Mouse (Mus musculus) cerebellum, adult 9-10 months (tissue): ENCODE data around the gene Irgc1.
A peak's percentile ranks its signal among the peaks of the same experiment; 100 is the strongest.

Experiments
- DNase-seq: peaks from one replicate; pipeline ENCODE4 v3.0.0; 2022

The Irgc1 gene

DNA sequence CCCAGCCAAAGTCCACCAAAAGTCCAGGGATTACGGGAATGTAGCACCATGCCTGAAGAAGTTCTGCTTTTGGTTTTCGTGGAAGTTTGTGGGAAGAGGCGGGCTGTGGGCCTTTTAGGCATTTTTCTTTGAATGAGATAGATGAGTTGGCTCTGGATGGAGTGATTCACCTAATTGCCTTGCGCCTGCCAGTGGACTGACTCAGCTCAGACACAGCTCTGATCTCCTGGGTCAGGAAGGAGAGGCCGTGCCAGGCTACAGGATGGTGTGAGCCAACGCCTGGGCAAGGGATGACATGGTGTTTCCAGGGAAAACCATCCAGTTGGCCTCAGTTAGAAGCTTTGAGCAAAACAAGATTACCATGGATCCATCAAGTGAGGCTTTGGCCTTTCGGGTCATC lies 18.3 kb upstream of the Irgc1 start:
- peak; percentile 61 for DNase-seq

DNA sequence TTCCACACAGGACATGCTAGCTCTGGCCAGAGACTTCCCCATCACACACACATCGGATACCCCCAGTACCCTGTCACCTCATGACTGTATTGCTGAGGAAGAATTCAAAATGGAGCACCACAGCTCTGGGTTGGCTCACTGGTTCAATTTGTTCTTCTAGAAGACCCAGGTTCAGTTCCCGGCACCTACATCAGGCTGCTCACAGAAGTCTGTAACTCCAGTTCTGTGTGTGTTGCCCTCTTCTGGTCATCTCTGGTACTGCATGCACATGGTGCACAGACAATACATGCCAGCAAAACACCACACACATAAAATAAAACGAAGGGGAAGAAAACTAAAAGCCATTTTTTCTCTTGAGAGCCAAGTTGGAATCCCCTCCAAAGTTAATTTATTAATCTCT lies 17.0 kb upstream of the Irgc1 start:
- DNase-seq = no peak

DNA sequence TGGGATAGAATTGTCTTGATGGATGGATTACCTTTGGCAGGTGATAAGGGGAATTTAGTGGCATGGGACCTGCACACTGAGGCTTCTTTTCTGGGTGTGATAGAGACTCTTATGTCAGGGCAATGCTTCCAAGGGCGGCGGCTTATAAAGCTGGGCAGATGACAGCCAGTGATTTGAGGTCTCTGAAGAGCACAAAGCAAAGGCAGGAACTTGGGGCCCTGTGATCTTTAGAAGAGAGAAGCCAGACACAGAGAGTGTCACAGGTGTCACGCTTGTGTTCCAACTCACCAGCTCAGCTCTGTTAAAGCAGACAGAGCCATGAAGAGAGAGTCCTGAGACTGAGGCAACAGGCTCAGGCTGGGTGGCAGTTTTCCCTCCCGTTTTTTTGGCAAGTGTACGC lies 15.8 kb upstream of the Irgc1 start:
- DNase-seq = no peak

DNA sequence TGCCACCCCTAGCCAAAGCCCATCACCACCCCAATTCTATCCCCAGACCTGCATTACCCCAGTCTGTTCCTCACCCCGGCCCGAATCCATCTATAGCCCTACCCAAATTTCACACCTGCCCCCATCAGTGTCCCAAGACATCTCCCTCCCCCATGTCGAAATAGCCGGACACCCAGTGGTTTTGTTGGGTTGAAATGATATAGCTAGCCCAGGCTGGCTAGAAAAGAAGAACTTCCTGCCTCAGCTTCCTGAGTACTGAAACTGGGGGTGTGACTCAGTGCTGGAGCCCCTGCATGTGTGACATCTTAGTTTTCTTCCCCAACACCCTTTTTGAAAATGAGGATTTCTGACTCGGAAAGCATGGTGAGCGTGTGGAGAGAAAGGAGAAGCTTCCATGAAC lies 14.7 kb upstream of the Irgc1 start:
- DNase-seq = no peak

DNA sequence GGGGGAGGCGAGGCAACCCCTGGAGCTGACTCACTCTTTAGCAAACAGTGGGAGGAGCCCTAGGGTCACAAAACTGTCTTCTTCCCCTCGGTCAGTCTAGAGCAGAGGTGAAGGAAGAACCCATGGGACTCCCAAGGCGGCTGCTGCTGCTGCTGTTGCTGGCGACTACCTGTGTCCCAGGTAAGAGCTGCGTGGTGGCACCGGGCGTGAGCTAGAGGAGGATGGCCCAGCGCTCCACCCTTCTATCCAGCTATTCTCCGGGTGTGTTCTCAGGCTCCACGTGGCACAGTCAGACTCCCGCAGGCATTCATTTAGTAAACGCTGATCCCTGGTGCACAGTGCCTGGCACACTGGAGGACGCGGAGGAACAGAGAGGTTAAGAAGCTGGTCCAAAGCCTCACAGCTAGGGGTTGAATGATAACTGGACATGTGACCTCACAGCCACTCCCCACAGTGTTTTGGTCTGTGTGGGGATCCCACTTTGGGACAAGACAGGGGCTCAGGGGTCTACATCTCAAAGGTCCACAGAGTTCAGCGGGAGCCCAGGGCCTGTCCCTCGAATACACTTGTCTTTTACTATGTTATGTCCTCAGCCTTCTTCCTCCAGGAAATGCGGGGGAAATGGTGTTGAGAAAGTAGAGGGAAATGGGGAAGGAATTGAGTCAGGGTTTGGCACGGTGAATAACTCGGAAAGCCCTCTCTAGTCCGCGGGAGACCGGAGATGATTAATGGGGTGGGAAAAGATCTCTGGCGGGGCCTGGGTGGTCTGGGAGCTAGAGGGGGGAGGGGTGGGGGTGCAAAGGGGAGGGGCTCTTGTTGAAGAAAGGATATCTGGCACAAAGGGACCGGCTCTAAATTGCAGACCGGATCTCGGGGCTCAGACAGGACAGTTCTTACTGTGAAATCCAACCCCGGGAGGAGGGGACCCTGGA lies 10.6 kb upstream of the Irgc1 start, which contains the start of gene Plaur:
TSS of gene Plaur (plus strand) at position 97 of the 932 bp plus-strand sequence.
- no peak for DNase-seq

DNA sequence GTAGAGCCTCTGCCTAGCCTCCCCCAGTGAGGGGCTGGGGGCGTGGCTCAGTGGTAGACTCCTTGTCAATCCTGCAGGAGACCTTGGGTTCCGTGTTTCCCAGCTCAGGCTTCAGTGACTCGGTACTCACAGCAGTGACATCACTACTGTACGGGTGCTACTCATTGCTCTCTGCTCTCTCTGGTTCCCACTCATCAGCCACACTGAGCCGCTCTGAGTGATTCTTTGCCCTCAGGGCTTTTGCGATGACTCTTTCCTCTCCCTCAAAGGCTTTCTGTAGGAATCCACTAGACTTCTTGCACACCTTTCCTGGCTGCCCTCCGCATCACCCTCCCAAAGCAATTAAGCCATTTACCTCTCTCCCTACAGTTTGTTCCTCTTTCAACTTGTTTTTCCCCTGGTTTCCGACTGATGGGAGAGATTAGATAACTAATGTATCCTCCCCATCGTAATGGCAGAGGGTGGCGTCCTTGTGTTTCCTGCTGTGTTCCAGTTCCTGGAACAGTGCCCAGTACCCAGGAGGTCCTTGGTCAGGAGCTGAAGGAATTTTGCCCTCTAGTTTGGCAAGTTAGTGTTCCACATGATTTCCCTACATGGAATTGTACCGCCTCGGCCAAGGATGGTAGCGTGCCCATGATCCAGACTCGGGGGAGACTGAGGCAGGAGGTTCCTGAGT lies 9.4 kb upstream of the Irgc1 start:
- DNase-seq = no peak

DNA sequence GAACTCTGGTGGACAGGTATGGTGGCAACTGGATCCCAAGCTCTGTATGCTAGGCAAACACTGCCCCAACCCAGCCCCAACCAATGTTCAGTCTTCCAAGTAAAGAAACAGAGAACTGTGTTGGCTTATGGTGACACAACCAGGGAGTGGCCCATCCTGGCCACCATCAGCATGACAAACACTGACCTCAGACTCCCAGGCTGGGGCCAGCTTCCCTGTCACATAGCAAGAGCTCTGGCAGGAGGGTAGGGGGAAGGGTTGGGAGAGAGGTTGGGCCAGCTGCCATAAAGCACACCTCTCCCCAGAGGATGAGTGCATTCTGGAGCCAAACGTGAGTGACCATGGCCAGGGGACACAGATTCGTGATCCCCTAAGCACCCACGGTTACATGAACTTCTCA lies 7.7 kb upstream of the Irgc1 start:
- no peak for DNase-seq

DNA sequence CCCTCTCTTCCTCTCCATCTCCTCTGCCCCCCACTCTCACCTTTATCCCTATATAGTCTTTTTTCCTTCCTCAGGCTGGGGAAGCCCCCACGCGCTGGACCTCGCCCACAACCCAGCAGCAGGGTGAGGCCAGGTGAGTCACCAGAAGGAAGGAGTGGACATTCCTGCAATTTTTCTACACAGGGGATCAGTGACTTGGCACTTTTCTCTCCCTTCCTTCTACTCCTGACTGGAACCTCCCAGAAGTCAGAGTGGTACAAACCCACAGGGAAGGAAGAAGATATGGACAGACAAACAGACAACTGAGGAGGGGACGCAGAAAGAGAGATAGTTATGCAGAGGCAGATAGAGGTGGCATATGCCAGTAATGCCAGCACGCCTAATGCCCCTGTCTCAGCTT lies 7.3 kb upstream of the Irgc1 start:
- no peak for DNase-seq

DNA sequence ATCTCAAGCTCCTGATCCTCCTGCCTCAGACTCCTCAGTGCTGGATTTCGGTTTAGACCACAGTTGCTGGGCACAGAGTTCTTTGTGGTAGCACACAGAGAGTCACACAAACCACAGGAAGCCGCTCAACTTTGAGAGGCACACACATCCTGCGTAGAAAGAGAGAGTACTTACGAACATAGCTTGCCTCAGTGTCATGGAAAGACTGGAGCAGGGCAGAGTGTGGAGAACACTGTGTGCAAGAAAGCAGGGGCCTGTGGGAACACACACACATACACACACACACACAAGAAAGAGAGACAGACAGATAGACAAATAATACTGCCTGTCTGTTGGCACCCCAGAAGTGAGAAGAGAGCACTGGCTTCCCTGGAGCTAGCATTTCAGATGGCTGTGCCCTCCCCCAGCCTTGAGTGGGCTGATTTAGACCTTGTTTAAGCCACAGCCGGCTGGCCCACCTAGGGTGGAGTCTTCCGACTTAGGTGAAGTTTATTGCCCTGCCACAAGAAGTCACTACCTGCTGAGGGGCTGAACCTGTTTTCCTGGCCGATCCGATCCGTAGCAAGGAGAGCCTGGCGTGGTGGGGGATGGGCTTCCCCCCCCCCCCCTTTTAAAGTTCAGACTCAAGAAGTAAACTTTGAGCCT lies 5.8 kb upstream of the Irgc1 start:
- DNase-seq = no peak

DNA sequence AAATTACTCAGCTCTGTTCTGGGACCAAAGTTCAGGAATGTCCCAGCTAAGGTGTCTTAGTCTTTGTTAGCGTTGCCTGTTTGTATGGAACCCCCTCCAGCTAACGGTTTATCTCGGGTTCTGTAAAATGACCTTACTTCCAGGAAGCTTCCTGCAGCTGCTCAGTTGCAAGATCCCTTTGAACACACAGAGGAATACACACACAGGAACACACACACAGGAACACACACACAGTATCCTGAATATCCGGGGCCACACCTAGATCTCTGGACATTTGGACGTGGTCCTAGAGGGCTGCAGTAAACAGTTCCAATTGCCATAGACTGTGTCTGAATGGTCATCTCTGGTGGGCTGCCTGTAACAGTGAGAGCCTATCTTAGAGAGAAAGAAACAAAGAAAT lies 3.6 kb upstream of the Irgc1 start:
- DNase-seq = no peak

DNA sequence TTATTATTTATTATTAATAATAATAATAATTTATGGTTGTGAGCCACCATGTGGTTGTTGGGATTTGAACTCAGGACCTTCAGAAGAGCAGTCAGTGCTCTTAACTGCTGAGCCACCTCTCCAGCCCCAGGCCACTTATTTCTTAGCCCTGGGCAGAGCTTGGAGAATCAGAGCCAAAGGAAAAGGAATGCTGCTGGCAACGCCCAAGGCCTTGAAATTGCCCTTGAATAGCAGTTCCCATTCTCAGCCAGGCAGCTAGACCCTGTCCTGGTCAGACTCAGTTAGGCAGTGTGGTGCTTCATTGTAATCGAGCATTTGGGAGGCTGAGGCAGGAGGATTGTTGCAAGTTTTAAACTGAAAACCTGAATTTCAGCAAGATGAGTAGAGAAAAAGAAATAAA lies 2.1 kb upstream of the Irgc1 start:
- no peak for DNase-seq

DNA sequence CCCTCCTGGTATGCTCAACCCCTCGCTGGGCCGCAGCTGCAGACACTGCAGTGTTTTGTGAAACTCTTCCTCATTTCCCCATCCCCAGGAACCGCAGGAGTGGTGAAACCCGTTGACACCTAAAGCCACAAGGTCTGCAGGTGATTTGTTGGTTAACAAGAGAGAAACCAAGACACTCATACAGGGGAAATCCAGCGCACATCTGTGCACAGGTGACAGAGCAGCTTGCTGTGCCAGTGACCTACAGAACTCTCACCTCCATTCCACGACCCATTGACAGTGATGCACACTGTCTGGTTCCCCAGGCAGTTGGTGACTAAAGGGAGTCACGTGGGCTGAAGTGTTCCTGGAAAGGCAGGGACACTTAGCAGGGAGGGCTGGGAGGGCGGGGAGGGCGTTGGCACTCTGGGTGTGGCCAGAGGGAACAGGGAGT lies 1.5 kb downstream of the Irgc1 start:
- DNase-seq = no peak

DNA sequence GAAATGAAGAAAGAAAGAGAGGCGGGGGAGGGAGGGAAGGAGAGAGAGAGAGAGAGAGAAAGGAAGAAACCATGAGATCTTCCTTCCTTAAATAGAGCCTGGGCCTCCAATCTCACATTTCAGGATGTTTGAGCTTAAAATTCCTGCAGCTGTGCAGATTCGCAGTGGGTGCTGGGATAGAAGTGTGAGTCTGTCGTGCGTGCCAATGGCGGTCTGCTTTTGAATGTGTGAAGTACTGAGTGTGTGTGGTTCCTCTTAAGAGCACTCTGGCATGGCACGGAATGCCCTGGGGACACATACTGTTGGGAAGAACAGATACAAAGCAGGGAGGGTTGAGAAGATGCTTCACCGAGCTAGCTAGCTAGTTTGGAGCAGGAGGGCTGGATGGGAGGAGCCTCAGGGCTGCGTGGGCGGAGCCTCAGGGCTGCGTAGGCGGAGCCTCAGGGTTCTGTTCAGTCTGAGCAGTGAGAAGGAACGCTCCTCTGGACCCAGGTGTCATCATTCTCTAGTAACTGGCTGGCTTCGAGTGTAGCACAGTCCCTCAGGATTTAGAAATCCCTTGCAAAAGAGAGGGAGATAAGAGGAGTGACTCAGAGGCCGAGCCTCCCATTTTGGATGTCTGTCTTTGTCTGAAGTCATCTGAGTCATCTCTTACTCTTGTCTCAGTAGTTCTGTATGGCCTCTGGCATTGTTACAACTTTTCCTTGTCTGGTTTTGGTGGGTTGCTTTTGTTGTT lies 3.1 kb downstream of the Irgc1 start:
- DNase-seq = no peak

DNA sequence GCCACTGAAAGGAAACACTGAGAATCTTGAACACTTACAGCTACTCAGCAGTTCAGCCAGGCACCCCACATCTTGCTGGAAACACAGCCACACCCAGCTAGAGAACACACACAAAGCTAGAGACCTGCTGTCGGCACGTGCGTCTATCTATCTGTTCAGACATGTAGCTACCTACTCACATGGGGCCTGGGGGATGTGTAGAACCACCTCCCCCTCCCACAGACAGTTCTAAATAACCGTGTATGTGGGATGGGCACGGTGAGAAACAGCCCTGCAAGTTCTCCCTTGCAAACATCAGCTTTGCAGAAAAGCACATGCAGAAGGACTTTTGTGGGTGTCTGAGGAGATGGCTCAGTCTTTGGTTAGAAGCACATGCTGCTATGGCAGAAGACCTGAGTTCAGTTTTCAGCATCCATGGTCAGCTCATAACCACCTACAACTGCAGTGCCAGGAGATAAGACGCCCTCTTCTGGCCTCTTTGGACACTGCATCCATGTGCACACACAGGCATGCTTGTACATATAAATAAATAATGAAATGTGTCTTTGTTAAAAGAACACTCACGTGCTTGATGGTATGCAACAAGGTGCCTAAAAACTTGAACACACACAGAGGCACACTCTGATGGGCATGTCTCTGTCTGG lies 5.3 kb downstream of the Irgc1 start:
- DNase-seq = no peak

DNA sequence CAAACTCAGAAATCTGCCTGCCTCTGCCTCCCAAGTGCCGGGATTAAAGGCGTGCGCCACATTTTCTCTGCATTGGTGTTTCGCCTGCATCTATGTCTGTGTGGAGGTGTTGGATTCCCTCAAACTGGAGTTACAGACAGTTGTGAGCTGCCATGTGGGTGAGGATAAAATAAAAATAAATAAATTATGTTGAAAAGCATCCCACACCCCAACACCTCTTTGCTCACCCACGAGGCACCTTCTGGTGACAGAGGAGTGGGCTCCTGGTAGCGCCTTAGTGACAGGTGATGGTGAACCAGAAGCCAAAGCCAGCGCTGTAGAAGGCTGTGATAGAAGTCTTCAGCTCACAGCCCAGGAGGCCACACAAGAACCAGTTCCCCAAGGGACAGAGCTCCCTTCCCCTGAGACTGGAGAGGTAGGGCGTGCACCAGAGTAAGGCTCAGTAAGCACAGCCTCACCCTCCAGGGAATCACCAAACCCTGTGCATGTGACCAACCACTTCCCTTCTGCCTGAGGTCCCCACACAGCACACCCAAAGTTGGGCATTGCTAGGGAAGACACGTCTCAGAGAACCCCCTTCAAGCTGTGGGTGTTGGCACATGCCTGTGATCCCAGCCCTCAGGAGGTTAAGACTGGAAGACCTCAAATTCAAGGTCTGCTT lies 6.7 kb downstream of the Irgc1 start:
- DNase-seq = no peak

DNA sequence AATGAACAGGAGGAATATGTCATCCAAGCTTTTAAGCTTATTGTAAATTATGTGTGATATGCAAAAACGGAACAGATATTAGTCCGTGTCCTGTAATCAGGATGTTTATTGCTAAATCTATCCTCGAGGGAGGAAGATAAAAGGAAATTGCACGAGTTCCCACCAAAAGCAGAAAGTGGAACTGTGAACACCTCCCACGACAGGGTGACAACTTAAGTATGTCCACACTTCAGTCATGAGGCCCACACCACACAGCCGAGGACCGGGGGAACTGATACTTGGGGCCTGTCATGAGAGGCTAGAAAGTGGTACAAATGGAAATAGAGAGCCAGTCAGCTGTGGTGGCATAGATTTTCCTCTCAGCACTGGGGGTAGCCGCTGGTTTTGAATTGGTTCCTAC lies 9.8 kb downstream of the Irgc1 start:
- no peak for DNase-seq

DNA sequence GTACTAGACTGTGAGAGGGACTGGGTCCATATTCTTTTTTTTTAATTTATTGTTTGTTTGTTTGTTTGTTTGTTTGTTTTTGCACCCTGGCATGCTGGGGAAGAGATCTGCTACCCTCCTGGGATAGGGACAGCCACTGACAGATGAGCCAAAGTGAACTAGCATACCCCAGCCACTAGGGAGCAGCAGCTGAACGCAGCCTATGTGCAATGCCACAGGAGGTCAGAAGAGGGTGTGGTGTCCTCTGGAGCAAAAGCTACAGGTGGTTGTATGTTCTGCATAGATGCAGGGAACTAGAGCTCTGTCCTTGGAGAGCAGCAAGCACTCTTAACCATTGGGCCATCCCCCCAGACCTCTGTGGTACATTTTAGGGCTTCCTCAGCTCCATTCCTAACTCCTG lies 10.3 kb downstream of the Irgc1 start:
- DNase-seq = peak; percentile 69

DNA sequence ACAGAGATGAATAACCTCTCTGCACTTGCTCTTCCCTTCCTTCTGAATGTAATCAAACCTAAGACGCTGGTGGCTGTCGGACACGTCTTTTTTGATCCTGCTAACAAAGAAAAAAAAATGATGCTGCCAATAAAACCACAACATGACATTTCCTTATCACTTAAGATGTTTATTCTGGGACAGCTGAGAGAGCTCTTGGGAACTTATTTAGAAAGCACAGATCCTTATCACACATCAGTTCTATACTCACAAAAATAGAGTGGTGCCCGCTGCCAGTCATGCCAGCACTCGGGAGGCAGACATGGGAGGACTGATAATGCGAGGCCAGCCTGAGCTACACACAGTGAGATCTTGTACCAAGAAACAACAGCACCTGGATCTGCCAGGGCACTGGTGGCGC lies 12.2 kb downstream of the Irgc1 start:
- no peak for DNase-seq

DNA sequence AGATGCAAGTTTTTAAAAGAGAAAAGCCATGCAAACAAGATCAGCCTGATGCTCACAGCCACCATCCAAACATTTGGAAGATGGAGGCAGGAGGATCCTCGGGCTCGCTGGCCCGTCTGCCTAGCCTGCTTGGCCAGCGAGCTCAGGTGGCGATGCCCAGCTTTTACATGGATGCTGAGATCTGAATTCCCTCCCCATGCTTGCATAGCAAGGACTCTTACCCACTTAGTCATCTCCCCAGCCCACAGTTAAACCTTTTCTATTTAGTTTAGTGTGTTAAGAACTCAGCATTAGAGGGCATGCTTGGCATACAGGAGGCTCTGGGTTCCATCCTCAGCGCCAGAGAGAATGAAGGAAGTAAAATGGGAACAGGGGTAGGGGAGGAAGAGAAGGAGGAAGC lies 12.9 kb downstream of the Irgc1 start:
- DNase-seq = no peak

DNA sequence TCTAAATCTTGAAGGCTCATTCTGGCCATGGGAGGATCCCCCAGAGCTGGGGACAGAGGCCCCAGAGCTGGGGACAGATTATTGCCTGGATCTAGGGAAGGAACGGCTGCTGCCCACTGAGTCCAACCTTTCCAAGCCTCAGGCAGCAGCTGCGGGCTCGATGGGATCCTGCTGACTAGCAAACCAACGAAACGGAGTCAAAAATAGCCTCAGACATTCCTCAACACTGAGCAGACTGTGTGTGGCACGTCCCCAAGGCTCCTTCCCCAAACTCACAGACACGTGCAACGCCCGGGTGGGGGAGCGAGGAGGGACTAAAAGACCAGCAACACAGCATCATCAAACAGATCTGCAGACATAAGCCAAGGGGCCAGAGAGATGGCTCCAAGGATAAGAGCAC lies 14.1 kb downstream of the Irgc1 start:
- peak; percentile 66 for DNase-seq

DNA sequence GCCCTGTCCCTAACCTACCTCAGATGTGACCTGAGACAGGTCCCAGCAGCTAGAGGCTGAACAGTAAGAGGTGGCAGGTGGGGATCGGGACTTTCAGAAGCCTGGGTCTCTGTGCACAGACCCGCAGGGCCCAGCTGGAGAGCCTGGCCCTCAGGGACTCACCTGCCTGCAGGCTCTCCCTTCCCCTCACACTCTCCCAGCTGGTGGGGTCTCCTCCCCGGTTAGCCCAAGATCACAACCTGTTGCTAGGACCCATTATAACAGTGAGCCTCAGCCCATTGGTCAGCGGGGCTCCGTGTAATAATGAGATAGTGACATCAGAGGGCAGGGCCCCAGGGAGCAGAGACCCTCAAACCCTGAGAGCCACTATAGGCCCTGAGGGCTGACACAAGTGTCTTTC lies 16.8 kb downstream of the Irgc1 start:
- no peak for DNase-seq

DNA sequence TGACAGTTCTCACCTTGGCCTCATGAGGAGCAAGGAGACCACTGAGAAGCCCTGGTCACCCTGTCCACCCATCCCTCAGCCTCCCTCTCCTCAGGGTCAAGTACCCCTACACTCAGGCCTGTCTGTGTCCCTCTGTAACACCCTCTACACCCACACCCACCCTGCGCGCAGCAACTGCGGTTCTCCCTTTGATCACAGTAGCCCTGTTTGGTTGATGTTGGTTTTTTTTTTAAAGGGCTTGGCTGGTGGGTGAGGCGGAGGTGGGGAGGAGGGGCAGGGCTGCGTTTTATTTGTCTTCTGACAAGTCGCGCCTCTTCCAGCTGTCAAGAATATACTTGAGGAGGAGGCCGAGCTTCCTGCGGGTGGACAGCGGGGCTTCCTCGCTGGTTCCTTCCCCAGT lies 20.4 kb downstream of the Irgc1 start:
- DNase-seq = peak; percentile 40
